Mouse (Mus musculus) MEL (cell line): ENCODE results near the gene Golga1.

Experiments used
- E2F4 ChIP-seq: IDR thresholded peaks from 2 replicates; pipeline ENCODE4 v1.6.1; 2011; ENCODE audit warnings: low read depth, low read length, improper control_type of control experiment, borderline replicate concordance
- EP300 ChIP-seq, 2 experiments: IDR thresholded peaks; 2 replicates each; pipeline ENCODE4 v1.6.1; 2011; ENCODE audit warnings: improper control_type of control experiment in 2 of 2, low read length in 2 of 2, low read depth in 1 of 2, mild to moderate bottlenecking in 1 of 2
- MAZ ChIP-seq: IDR thresholded peaks from 2 replicates; pipeline ENCODE4 v1.6.1; 2012; ENCODE audit warnings: low read depth, mild to moderate bottlenecking, inconsistent platforms, low read length, improper control_type of control experiment
- MYC ChIP-seq: IDR thresholded peaks from 2 replicates; pipeline ENCODE4 v1.6.1; 2011; ENCODE audit warnings: low read depth, mild to moderate bottlenecking, low read length, improper control_type of control experiment, moderate library complexity
- POLR2A ChIP-seq, 2 experiments: IDR thresholded peaks; 2 replicates each; pipeline ENCODE4 v1.6.1; 2011 to 2012; ENCODE audit warnings: low read length in 2 of 2, mild to moderate bottlenecking in 2 of 2, control low read depth in 1 of 2, improper control_type of control experiment in 1 of 2, low read depth in 1 of 2, moderate library complexity in 1 of 2; ENCODE audit not compliant: control insufficient read depth in 1 of 2, insufficient read depth in 1 of 2, poor library complexity in 1 of 2

DNA sequence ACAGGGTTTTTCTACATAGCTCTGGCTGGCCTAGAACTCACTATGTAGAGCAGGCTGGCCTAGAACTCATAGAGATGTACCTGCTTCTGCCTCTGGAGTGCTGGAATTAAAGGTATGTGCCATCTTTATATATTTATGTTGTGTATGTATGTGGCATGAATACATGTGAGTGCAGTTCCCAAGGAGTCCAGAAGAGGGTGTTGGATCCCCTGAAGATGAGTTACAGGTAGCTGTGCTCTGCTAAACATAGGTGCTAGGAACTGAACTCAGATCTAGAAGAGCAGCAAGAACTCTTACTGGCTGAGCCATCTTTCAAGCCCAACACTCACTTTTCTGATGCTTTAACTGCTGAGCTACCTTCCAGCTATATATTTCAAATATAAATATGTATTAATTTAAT is 32.7 kb upstream of the Golga1 start:
- TF ChIP-seq EP300 (IDR thresholded peaks at IDR 0.05; ENCODE audit: low read depth in 1 of 2, low read length in 2 of 2) (no peak), POLR2A (IDR thresholded peaks at IDR 0.05; ENCODE audit: control insufficient read depth in 1 of 2, insufficient read depth in 1 of 2, low read depth in 1 of 2, low read length in 2 of 2, poor library complexity in 1 of 2) (no peak), MYC (no peak), MAZ (no peak), E2F4 (no peak)
